Mouse (Mus musculus) embryonic facial prominence, embryonic 13.5 days (tissue): ENCODE data around the gene Ndufs2. TPM values are rescaled to one million over a fixed set of nuclear protein-coding genes. Genes with fewer than 3 reads are reported as not detected.
A peak's percentile ranks its signal among the peaks of the same experiment; 100 is the strongest.

ENCODE experiments used
- ATAC-seq: fragments of 200-750 bp; cut with Nextera tagmentation; 2 replicates; pipeline ENCODE4 v1.8.0; 2017; ENCODE audit warnings: low read depth; ENCODE audit not compliant: insufficient number of reproducible peaks, insufficient read depth, low FRiP score, low TSS enrichment
- H3K27ac ChIP-seq: fragments of 300-500 bp; sonication (generic); 2 replicates; pipeline ENCODE4 v1.5.1; 2015; ENCODE audit warnings: moderate library complexity, mild to moderate bottlenecking, inconsistent platforms
- H3K27me3 ChIP-seq: fragments of 300-500 bp; sonication (generic); 2 replicates; pipeline ENCODE4 v1.6.1; 2015; ENCODE audit warnings: mild to moderate bottlenecking, inconsistent platforms
- H3K36me3 ChIP-seq: fragments of 300-500 bp; sonication (generic); 2 replicates; pipeline ENCODE4 v1.6.1; 2015; ENCODE audit warnings: mild to moderate bottlenecking, inconsistent platforms
- H3K4me1 ChIP-seq: fragments of 300-500 bp; sonication (generic); 2 replicates; pipeline ENCODE4 v1.6.1; 2015; ENCODE audit warnings: inconsistent platforms
- H3K4me2 ChIP-seq: fragments of 300-500 bp; sonication (generic); 2 replicates; pipeline ENCODE4 v1.6.1; 2015; ENCODE audit warnings: moderate library complexity, mild to moderate bottlenecking, inconsistent platforms
- H3K4me3 ChIP-seq: fragments of 300-500 bp; sonication (generic); 2 replicates; pipeline ENCODE4 v1.5.1; 2015; ENCODE audit warnings: mild to moderate bottlenecking, inconsistent platforms
- H3K9ac ChIP-seq: fragments of 300-500 bp; sonication (generic); 2 replicates; pipeline ENCODE4 v1.6.1; 2015; ENCODE audit warnings: mild to moderate bottlenecking, inconsistent platforms
- H3K9me3 ChIP-seq: fragments of 300-500 bp; sonication (generic); 2 replicates; pipeline ENCODE4 v1.6.1; 2016; ENCODE audit warnings: inconsistent platforms
- WGBS: fragments of 180-500 bp; shearing (Covaris S2); methylation state at CpG from one replicate; pipeline ENCODE4 v1.1.7; 2015; ENCODE audit warnings: mixed read lengths; 5-methylcytosine and 5-hydroxymethylcytosine counted together
- polyA plus RNA-seq: library from polyadenylated mRNA; unstranded; fragments of >200 nt; fragmentation: Nextera tagmentation; extraction: Ambion mirVana; gene quantifications from 2 replicates; pipeline ENCODE4 v1.2.1, GENCODE M21; 2015

Ndufs2 gene
- polyA plus RNA-seq, 1 experiment from 2014 or later: 232 TPM

GRCm38 (mm10) chr1:171189476-171190114, 61.6 kb downstream of the Ndufs2 start:
- H3K4me2 ChIP-seq: peak overlapping the region; percentile 7
- H3K9me3 ChIP-seq: no peaks in the 10 kb centered on the region
- peaks cover 38% of the 10 kb centered on the region for H3K4me1 ChIP-seq
- H3K4me3 ChIP-seq: no peak overlapping the region
- peak; percentile 69 for ATAC-seq
- H3K27ac ChIP-seq: peak overlapping the region; percentile 66; the same call in 1 of the 2 replicates
- WGBS: 35% methylated on average over 14 of the region's 14 CpGs
- H3K36me3 ChIP-seq: no peaks in the 10 kb centered on the region
- peaks cover 40% of the 10 kb centered on the region for H3K27me3 ChIP-seq
- H3K9ac ChIP-seq: no peak overlapping the region

- 11% methylated on average over 8 of the region's 8 CpGs for WGBS
- Histone ChIP-seq H3K27me3 (peaks cover 34% of the 10 kb centered on the region), H3K4me2 (peak overlapping the region; percentile 7), H3K9me3 (no peaks in the 10 kb centered on the region), H3K36me3 (no peaks in the 10 kb centered on the region), H3K4me1 (peaks cover 32% of the 10 kb centered on the region), H3K4me3 (no peak overlapping the region), H3K27ac (peak overlapping the region; percentile 66; the same call in 1 of the 2 replicates), H3K9ac (no peak overlapping the region)
- no peak for ATAC-seq
Measured at GRCm38 (mm10) chr1:171189046-171189445, 62.1 kb downstream of the Ndufs2 start.

- WGBS: 56% methylated on average over 13 of the region's 13 CpGs
- peaks cover 25% of the 10 kb centered on the region for H3K27me3 ChIP-seq
- 0 out of 2 replicates have a peak overlapping the region, but pooled peaks have one; percentile 2 for H3K27ac ChIP-seq
- no peak for ATAC-seq
- H3K4me2 ChIP-seq: no peak overlapping the region
- peaks cover 22% of the 10 kb centered on the region for H3K4me1 ChIP-seq
- no peaks in the 10 kb centered on the region for H3K36me3 ChIP-seq
- no peaks in the 10 kb centered on the region for H3K9me3 ChIP-seq
- no peak overlapping the region for H3K4me3 ChIP-seq
- no peak overlapping the region for H3K9ac ChIP-seq
Measured at GRCm38 (mm10) chr1:171187851-171188700, 63.1 kb downstream of the Ndufs2 start.

DNA sequence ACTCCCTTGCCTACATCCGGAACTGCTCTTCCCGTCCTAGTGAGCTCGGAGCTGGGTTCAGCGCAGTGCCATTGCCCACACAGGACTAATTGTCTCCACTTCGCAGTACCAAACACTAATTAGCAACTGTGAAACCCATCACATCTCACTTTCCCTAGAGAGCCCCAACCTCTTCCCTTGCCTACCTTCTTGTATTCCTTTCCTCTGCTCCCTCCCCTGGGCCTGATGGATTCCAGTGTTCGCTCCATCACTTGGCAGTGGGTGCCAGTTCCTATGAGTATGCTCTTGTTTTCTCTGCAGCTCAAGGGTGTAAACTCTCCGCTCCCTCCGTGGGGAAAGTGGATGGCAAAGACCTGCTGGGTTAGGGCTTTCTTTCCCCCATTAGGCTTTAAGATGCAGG, 65.5 kb downstream of the Ndufs2 start:
- WGBS: 63% methylated on average over 8 of the region's 8 CpGs
- peaks cover 18% of the 10 kb centered on the region for H3K4me1 ChIP-seq

More for the DNA sequence above, 65.5 kb downstream of the Ndufs2 start:
- Histone ChIP-seq H3K4me3 (no peak overlapping the region), H3K27me3 (peaks cover under 1% of the 10 kb centered on the region; the same call in 1 of the 2 replicates), H3K4me2 (no peak overlapping the region), H3K9ac (no peak overlapping the region), H3K9me3 (no peaks in the 10 kb centered on the region), H3K27ac (no peak overlapping the region), H3K36me3 (no peaks in the 10 kb centered on the region)
- ATAC-seq: no peak

Other genes starting within 250 kb of the Ndufs2 start
- gene Fcgr4, start 232.5 kb downstream of the Ndufs2 start, polyA plus RNA-seq: 0.41 and 0.55 TPM in 2 replicates
- 9.4 and 10.1 TPM in 2 replicates for gene Fcgr3, start 186.5 kb downstream of the Ndufs2 start, polyA plus RNA-seq
- 1.3 and 2.1 TPM in 2 replicates for gene Cfap126, start 137.5 kb downstream of the Ndufs2 start, polyA plus RNA-seq
- gene Sdhc, start 100.8 kb downstream of the Ndufs2 start, polyA plus RNA-seq: 249 and 258 TPM in 2 replicates
- gene Mpz, start 100.7 kb downstream of the Ndufs2 start, polyA plus RNA-seq: 7.7 and 9.4 TPM in 2 replicates
- 20.6 and 25.2 TPM in 2 replicates for gene Pcp4l1, start 55.1 kb downstream of the Ndufs2 start, polyA plus RNA-seq
- 0.10 and 0.28 TPM in 2 replicates for gene Nr1i3, start 37.4 kb downstream of the Ndufs2 start, polyA plus RNA-seq
- 30.2 and 30.9 TPM in 2 replicates for gene Tomm40l, start 28.9 kb downstream of the Ndufs2 start, polyA plus RNA-seq
- gene Apoa2, start 26.3 kb downstream of the Ndufs2 start, polyA plus RNA-seq: 0.80 and 56.2 TPM in 2 replicates
- 40.7 and 41.9 TPM in 2 replicates for gene Fcer1g, start 17.0 kb downstream of the Ndufs2 start, polyA plus RNA-seq
- gene Adamts4, start 967 bp downstream of the Ndufs2 start, polyA plus RNA-seq: 23.6 and 25.6 TPM in 2 replicates
- gene B4galt3, start 18.9 kb upstream of the Ndufs2 start, polyA plus RNA-seq: 82.1 and 84.2 TPM in 2 replicates
- 60.5 and 64.9 TPM in 2 replicates for gene Ppox, start 29.8 kb upstream of the Ndufs2 start, polyA plus RNA-seq
- gene Usp21, start 36.6 kb upstream of the Ndufs2 start, polyA plus RNA-seq: 116 and 127 TPM in 2 replicates
- gene Ufc1, start 43.6 kb upstream of the Ndufs2 start, polyA plus RNA-seq: 109 and 118 TPM in 2 replicates
- 58.4 and 59.6 TPM in 2 replicates for gene Dedd, start 77.8 kb upstream of the Ndufs2 start, polyA plus RNA-seq
- gene Nit1, start 94.3 kb upstream of the Ndufs2 start, polyA plus RNA-seq: 43.4 and 44.9 TPM in 2 replicates
- gene Pfdn2, start 94.3 kb upstream of the Ndufs2 start, polyA plus RNA-seq: 119 and 125 TPM in 2 replicates
- 1.2 and 1.9 TPM in 2 replicates for gene Klhdc9, start 109.4 kb upstream of the Ndufs2 start, polyA plus RNA-seq
- gene Nectin4, start 118.7 kb upstream of the Ndufs2 start, polyA plus RNA-seq: 19.0 and 21.6 TPM in 2 replicates
- gene Arhgap30, start 137.6 kb upstream of the Ndufs2 start, polyA plus RNA-seq: 1.1 and 1.3 TPM in 2 replicates
- 95.6 and 108 TPM in 2 replicates for gene Usf1, start 159.9 kb upstream of the Ndufs2 start, polyA plus RNA-seq
- gene Tstd1, start 167.5 kb upstream of the Ndufs2 start, polyA plus RNA-seq: 8.1 and 8.5 TPM in 2 replicates
- gene F11r, start 186.1 kb upstream of the Ndufs2 start, polyA plus RNA-seq: 39.2 TPM in 2 replicates